Mouse (Mus musculus): Measurements from ENCODE around the gene Tmem200a. TPM values are rescaled to one million over a fixed set of nuclear protein-coding genes. Genes with fewer than 3 reads are reported as not detected.

Tmem200a gene
- polyA plus RNA-seq, 1 experiment from 2014 or later, result 8.3 TPM

GRCm38 (mm10) chr10:26014298-26014697, 64.6 kb downstream of the Tmem200a start:
- H3K4me3 ChIP-seq (ENCODE audit: low read depth, low read length), result no peak overlapping the region
- no peaks in the 10 kb centered on the region for H3K4me1 ChIP-seq (ENCODE audit: control insufficient read depth, insufficient read depth, low read length)
- 63% methylated on average over 1 of the region's 1 CpGs for WGBS

GRCm38 (mm10) chr10:26008948-26009347, 69.9 kb downstream of the Tmem200a start:
- ATAC-seq (replicated peaks; ENCODE audit: insufficient number of reproducible peaks, low FRiP score, low TSS enrichment, low read depth), result no peak
- no peak overlapping the region for H3K27ac ChIP-seq (replicated peaks; ENCODE audit: low read depth, low read length)
- no peaks in the 10 kb centered on the region for H3K36me3 ChIP-seq (replicated peaks; ENCODE audit: control insufficient read depth, insufficient read depth, low read depth, low read length)
- H3K4me3 ChIP-seq (ENCODE audit: low read depth, low read length), result no peak overlapping the region
- WGBS, result 64% methylated on average over 5 of the region's 5 CpGs
- H3K27me3 ChIP-seq (ENCODE audit: control insufficient read depth, insufficient read depth, low read length), result no peaks in the 10 kb centered on the region
- H3K4me2 ChIP-seq (ENCODE audit: low read depth, low read length), result no peak overlapping the region
- H3K9ac ChIP-seq (replicated peaks; ENCODE audit: low read length), result no peak overlapping the region
- DNase-seq (ENCODE audit: low spot score), result peak; percentile 1
- no peaks in the 10 kb centered on the region for H3K9me3 ChIP-seq (replicated peaks; ENCODE audit: control insufficient read depth, low read length)
- H3K4me1 ChIP-seq (ENCODE audit: control insufficient read depth, insufficient read depth, low read length), result no peaks in the 10 kb centered on the region

More at GRCm38 (mm10) chr10:26014298-26014697, 64.6 kb downstream of the Tmem200a start:
- Histone ChIP-seq H3K27me3 (ENCODE audit: control insufficient read depth, insufficient read depth, low read length) (no peaks in the 10 kb centered on the region), H3K27ac (replicated peaks; ENCODE audit: low read depth, low read length) (no peak overlapping the region), H3K9me3 (replicated peaks; ENCODE audit: control insufficient read depth, low read length) (no peaks in the 10 kb centered on the region), H3K4me2 (ENCODE audit: low read depth, low read length) (no peak overlapping the region), H3K9ac (replicated peaks; ENCODE audit: low read length) (no peak overlapping the region), H3K36me3 (replicated peaks; ENCODE audit: control insufficient read depth, insufficient read depth, low read depth, low read length) (no peaks in the 10 kb centered on the region)
- ATAC-seq (replicated peaks; ENCODE audit: insufficient number of reproducible peaks, low FRiP score, low TSS enrichment, low read depth) (no peak), DNase-seq (ENCODE audit: low spot score) (no peak)

GRCm38 (mm10) chr10:26005471-26005870, 73.4 kb downstream of the Tmem200a start:
- Histone ChIP-seq H3K9ac (replicated peaks; ENCODE audit: low read length) (no peak overlapping the region), H3K9me3 (replicated peaks; ENCODE audit: control insufficient read depth, low read length) (no peaks in the 10 kb centered on the region), H3K4me2 (ENCODE audit: low read depth, low read length) (no peak overlapping the region), H3K27me3 (ENCODE audit: control insufficient read depth, insufficient read depth, low read length) (no peaks in the 10 kb centered on the region), H3K27ac (replicated peaks; ENCODE audit: low read depth, low read length) (no peak overlapping the region), H3K4me3 (ENCODE audit: low read depth, low read length) (no peak overlapping the region), H3K36me3 (replicated peaks; ENCODE audit: control insufficient read depth, insufficient read depth, low read depth, low read length) (no peaks in the 10 kb centered on the region), H3K4me1 (ENCODE audit: control insufficient read depth, insufficient read depth, low read length) (no peaks in the 10 kb centered on the region)
- WGBS, result 88% methylated on average over 6 of the region's 6 CpGs
- no peak for ATAC-seq (replicated peaks; ENCODE audit: insufficient number of reproducible peaks, low FRiP score, low TSS enrichment, low read depth)
- no peak for DNase-seq (ENCODE audit: low spot score)

GRCm38 (mm10) chr10:26000893-26001292, 78.0 kb downstream of the Tmem200a start:
- Histone ChIP-seq H3K4me2 (ENCODE audit: low read depth, low read length) (no peak overlapping the region), H3K27ac (replicated peaks; ENCODE audit: low read depth, low read length) (no peak overlapping the region), H3K9me3 (replicated peaks; ENCODE audit: control insufficient read depth, low read length) (no peaks in the 10 kb centered on the region), H3K9ac (replicated peaks; ENCODE audit: low read length) (no peak overlapping the region), H3K4me1 (ENCODE audit: control insufficient read depth, insufficient read depth, low read length) (no peaks in the 10 kb centered on the region), H3K4me3 (ENCODE audit: low read depth, low read length) (no peak overlapping the region), H3K36me3 (replicated peaks; ENCODE audit: control insufficient read depth, insufficient read depth, low read depth, low read length) (no peaks in the 10 kb centered on the region), H3K27me3 (ENCODE audit: control insufficient read depth, insufficient read depth, low read length) (no peaks in the 10 kb centered on the region)
- ATAC-seq (replicated peaks; ENCODE audit: insufficient number of reproducible peaks, low FRiP score, low TSS enrichment, low read depth) (no peak), DNase-seq (ENCODE audit: low spot score) (no peak)
- 95% methylated on average over 2 of the region's 2 CpGs for WGBS

- DNase-seq (ENCODE audit: low spot score) (no peak), ATAC-seq (replicated peaks; ENCODE audit: insufficient number of reproducible peaks, low FRiP score, low TSS enrichment, low read depth) (no peak)
- 88% methylated on average over 5 of the region's 5 CpGs for WGBS
- H3K9me3 ChIP-seq (replicated peaks; ENCODE audit: control insufficient read depth, low read length), result no peaks in the 10 kb centered on the region
- H3K4me3 ChIP-seq (ENCODE audit: low read depth, low read length), result no peak overlapping the region
- no peaks in the 10 kb centered on the region for H3K36me3 ChIP-seq (replicated peaks; ENCODE audit: control insufficient read depth, insufficient read depth, low read depth, low read length)
- H3K4me2 ChIP-seq (ENCODE audit: low read depth, low read length), result no peak overlapping the region
- H3K4me1 ChIP-seq (ENCODE audit: control insufficient read depth, insufficient read depth, low read length), result no peaks in the 10 kb centered on the region
- H3K27me3 ChIP-seq (ENCODE audit: control insufficient read depth, insufficient read depth, low read length), result no peaks in the 10 kb centered on the region
- no peak overlapping the region for H3K9ac ChIP-seq (replicated peaks; ENCODE audit: low read length)
- no peak overlapping the region for H3K27ac ChIP-seq (replicated peaks; ENCODE audit: low read depth, low read length)
These were observed 79.4 kb downstream of the Tmem200a start for GRCm38 (mm10) chr10:25999291-25999930.

GRCm38 (mm10) chr10:25984056-25984455, 94.8 kb downstream of the Tmem200a start:
- no peaks in the 10 kb centered on the region for H3K27me3 ChIP-seq (ENCODE audit: control insufficient read depth, insufficient read depth, low read length)
- H3K4me2 ChIP-seq (ENCODE audit: low read depth, low read length), result no peak overlapping the region
- DNase-seq (ENCODE audit: low spot score) (no peak), ATAC-seq (replicated peaks; ENCODE audit: insufficient number of reproducible peaks, low FRiP score, low TSS enrichment, low read depth) (no peak)
- H3K27ac ChIP-seq (replicated peaks; ENCODE audit: low read depth, low read length), result no peak overlapping the region
- no peaks in the 10 kb centered on the region for H3K4me1 ChIP-seq (ENCODE audit: control insufficient read depth, insufficient read depth, low read length)
- H3K4me3 ChIP-seq (ENCODE audit: low read depth, low read length), result no peak overlapping the region
- no peaks in the 10 kb centered on the region for H3K36me3 ChIP-seq (replicated peaks; ENCODE audit: control insufficient read depth, insufficient read depth, low read depth, low read length)
- no peaks in the 10 kb centered on the region for H3K9me3 ChIP-seq (replicated peaks; ENCODE audit: control insufficient read depth, low read length)
- 60% methylated on average over 2 of the region's 2 CpGs for WGBS
- H3K9ac ChIP-seq (replicated peaks; ENCODE audit: low read length), result no peak overlapping the region

GRCm38 (mm10) chr10:25982617-25983016, 96.2 kb downstream of the Tmem200a start:
- H3K4me3 ChIP-seq (ENCODE audit: low read depth, low read length), result no peak overlapping the region
- H3K27ac ChIP-seq (replicated peaks; ENCODE audit: low read depth, low read length), result no peak overlapping the region
- DNase-seq (ENCODE audit: low spot score) (no peak), ATAC-seq (replicated peaks; ENCODE audit: insufficient number of reproducible peaks, low FRiP score, low TSS enrichment, low read depth) (no peak)
- no peaks in the 10 kb centered on the region for H3K4me1 ChIP-seq (ENCODE audit: control insufficient read depth, insufficient read depth, low read length)
- no peaks in the 10 kb centered on the region for H3K27me3 ChIP-seq (ENCODE audit: control insufficient read depth, insufficient read depth, low read length)
- no peaks in the 10 kb centered on the region for H3K36me3 ChIP-seq (replicated peaks; ENCODE audit: control insufficient read depth, insufficient read depth, low read depth, low read length)
- H3K4me2 ChIP-seq (ENCODE audit: low read depth, low read length), result no peak overlapping the region
- 68% methylated on average over 1 of the region's 1 CpGs for WGBS
- no peak overlapping the region for H3K9ac ChIP-seq (replicated peaks; ENCODE audit: low read length)
- H3K9me3 ChIP-seq (replicated peaks; ENCODE audit: control insufficient read depth, low read length), result no peaks in the 10 kb centered on the region

GRCm38 (mm10) chr10:25962863-25963262, 116.0 kb downstream of the Tmem200a start:
- ATAC-seq (replicated peaks; ENCODE audit: insufficient number of reproducible peaks, low FRiP score, low TSS enrichment, low read depth) (no peak), DNase-seq (ENCODE audit: low spot score) (peak; percentile 5)
- 67% methylated on average over 4 of the region's 4 CpGs for WGBS
- Histone ChIP-seq H3K9me3 (replicated peaks; ENCODE audit: control insufficient read depth, low read length) (no peaks in the 10 kb centered on the region), H3K4me2 (ENCODE audit: low read depth, low read length) (no peak overlapping the region), H3K4me1 (ENCODE audit: control insufficient read depth, insufficient read depth, low read length) (no peaks in the 10 kb centered on the region), H3K4me3 (ENCODE audit: low read depth, low read length) (no peak overlapping the region), H3K27me3 (ENCODE audit: control insufficient read depth, insufficient read depth, low read length) (no peaks in the 10 kb centered on the region), H3K36me3 (replicated peaks; ENCODE audit: control insufficient read depth, insufficient read depth, low read depth, low read length) (no peaks in the 10 kb centered on the region), H3K9ac (replicated peaks; ENCODE audit: low read length) (no peak overlapping the region), H3K27ac (replicated peaks; ENCODE audit: low read depth, low read length) (no peak overlapping the region)
